Mouse (Mus musculus) kidney, postnatal 0 days (tissue): ENCODE data around the gene Fam83f. TPM values are rescaled to one million over a fixed set of nuclear protein-coding genes. Genes with fewer than 3 reads are reported as not detected.

Experiments used
- ATAC-seq: fragments of 200-750 bp; cut with Nextera tagmentation; replicated peaks from 2 replicates; pipeline ENCODE4 v1.8.0; 2017; ENCODE audit warnings: low read depth, moderate number of reproducible peaks, moderate TSS enrichment, moderate library complexity; ENCODE audit not compliant: low FRiP score
- DNase-seq: peaks from one replicate; pipeline ENCODE4 v3.0.0-alpha.2; 2016; ENCODE audit warnings: low spot score
- H3K27ac ChIP-seq: fragments of 300-500 bp; sonication (generic); 2 replicates; pipeline ENCODE4 v1.5.1; 2014; ENCODE audit warnings: mild to moderate bottlenecking
- H3K27me3 ChIP-seq: fragments of 300-500 bp; sonication (generic); 2 replicates; pipeline ENCODE4 v1.6.1; 2014; ENCODE audit warnings: low read length, mixed read lengths; ENCODE audit not compliant: insufficient read depth
- H3K36me3 ChIP-seq: fragments of 300-500 bp; sonication (generic); 2 replicates; pipeline ENCODE4 v1.6.1; 2014; ENCODE audit warnings: low read length, mixed read lengths; ENCODE audit not compliant: insufficient read depth
- H3K4me1 ChIP-seq: fragments of 300-500 bp; sonication (generic); replicated peaks from 2 replicates; pipeline ENCODE4 v1.6.1; 2014; ENCODE audit warnings: antibody characterized with exemption, low read length, mixed read lengths; ENCODE audit not compliant: insufficient read depth
- H3K4me2 ChIP-seq: fragments of 300-500 bp; sonication (generic); 2 replicates; pipeline ENCODE4 v1.6.1; 2014; ENCODE audit warnings: mild to moderate bottlenecking, low read length, moderate library complexity, mixed read lengths
- H3K4me3 ChIP-seq: fragments of 300-500 bp; sonication (generic); replicated peaks from 2 replicates; pipeline ENCODE4 v1.5.1; 2014; ENCODE audit warnings: low read depth, low read length
- H3K9ac ChIP-seq: fragments of 300-500 bp; sonication (generic); 2 replicates; pipeline ENCODE4 v1.6.1; 2014; ENCODE audit warnings: low read depth, low read length
- H3K9me3 ChIP-seq: fragments of 300-500 bp; sonication (generic); replicated peaks from 2 replicates; pipeline ENCODE4 v1.6.1; 2016; ENCODE audit warnings: low read length, inconsistent platforms, mixed read lengths
- CTCF ChIP-seq: IDR thresholded peaks from 2 replicates; pipeline ENCODE4 v1.5.1; 2016; ENCODE audit warnings: antibody characterized with exemption, low read depth, mild to moderate bottlenecking, moderate library complexity
- WGBS: fragments of 180-500 bp; shearing (Covaris S2); extraction: QIAGEN DNeasy Blood & Tissue Kit; methylation state at CpG from one replicate; pipeline ENCODE4 v1.1.7; 2014; 5-methylcytosine and 5-hydroxymethylcytosine counted together
- microRNA-seq: library from miRNA; unstranded; fragments of <30 nt; microRNA quantifications from one replicate; pipeline ENCODE4, GENCODE M21; 2016
- polyA plus RNA-seq: library from polyadenylated mRNA; unstranded; fragments of >200 nt; fragmentation: Nextera tagmentation; extraction: Ambion mirVana; gene quantifications from 2 replicates; pipeline ENCODE4 v1.2.1, GENCODE M21; 2015

Fam83f gene
- polyA plus RNA-seq, 1 experiment from 2014 or later = 6.1 TPM

DNA sequence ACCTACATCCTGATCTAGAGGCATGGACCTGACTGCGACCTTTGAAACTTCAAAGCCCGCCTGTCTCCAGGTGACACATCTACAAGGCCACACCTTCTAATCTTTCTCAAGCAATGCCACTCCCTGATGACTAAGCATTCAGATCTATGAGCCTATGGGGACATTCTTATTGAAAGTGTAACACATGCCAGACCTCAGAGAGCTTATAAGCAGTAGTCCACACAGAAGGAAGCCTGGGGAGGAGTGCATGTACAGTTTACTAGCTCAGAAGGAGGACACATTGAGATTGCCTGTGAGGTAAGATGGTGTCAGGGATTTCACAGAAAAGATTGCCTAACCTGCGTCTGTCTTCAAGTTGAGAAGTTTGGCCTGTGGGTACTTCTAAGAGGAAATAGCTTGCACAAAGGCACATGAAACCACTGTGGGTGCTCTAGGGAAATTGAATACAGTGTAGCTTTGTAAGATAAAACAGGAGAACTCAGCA lies 71.4 kb downstream of the Fam83f start:
- H3K9ac ChIP-seq = no peak overlapping the region
- TF ChIP-seq CTCF = no peak
- no peaks in the 10 kb centered on the region for H3K36me3 ChIP-seq
- H3K27me3 ChIP-seq = no peaks in the 10 kb centered on the region
- no peak overlapping the region for H3K4me2 ChIP-seq
- H3K9me3 ChIP-seq = no peaks in the 10 kb centered on the region
- no peak overlapping the region for H3K27ac ChIP-seq
- H3K4me3 ChIP-seq = no peak overlapping the region
- DNase-seq (no peak), ATAC-seq (no peak)
- WGBS = 90% methylated on average over 3 of the region's 3 CpGs
- no peaks in the 10 kb centered on the region for H3K4me1 ChIP-seq

DNA sequence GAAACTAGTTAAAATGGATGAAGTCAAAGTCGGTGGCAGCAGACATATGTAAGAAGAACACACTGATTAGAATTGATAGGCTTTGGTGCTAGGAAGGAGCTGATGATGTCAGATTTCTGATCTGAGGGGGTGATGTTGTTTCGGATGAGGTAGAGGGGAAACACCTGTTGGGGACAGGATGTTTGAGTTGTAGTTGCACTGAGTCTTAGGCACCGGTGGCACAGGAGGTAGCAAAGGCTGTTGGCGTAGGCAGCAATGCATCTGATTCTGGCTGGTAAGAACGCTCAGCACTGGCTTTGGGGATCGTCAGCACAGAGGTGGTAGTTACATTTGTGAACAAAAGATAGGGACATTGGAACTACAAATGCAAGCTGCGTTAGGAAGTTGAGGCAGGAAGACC lies 72.0 kb downstream of the Fam83f start:
- no peaks in the 10 kb centered on the region for H3K36me3 ChIP-seq
- no peaks in the 10 kb centered on the region for H3K27me3 ChIP-seq
- no peaks in the 10 kb centered on the region for H3K9me3 ChIP-seq
- no peak for DNase-seq
- no peak for ATAC-seq
- no peak overlapping the region for H3K27ac ChIP-seq
- WGBS = 88% methylated on average over 7 of the region's 7 CpGs
- no peak for TF ChIP-seq CTCF
- H3K9ac ChIP-seq = no peak overlapping the region
- H3K4me1 ChIP-seq = no peaks in the 10 kb centered on the region
- H3K4me3 ChIP-seq = no peak overlapping the region
- H3K4me2 ChIP-seq = no peak overlapping the region

DNA sequence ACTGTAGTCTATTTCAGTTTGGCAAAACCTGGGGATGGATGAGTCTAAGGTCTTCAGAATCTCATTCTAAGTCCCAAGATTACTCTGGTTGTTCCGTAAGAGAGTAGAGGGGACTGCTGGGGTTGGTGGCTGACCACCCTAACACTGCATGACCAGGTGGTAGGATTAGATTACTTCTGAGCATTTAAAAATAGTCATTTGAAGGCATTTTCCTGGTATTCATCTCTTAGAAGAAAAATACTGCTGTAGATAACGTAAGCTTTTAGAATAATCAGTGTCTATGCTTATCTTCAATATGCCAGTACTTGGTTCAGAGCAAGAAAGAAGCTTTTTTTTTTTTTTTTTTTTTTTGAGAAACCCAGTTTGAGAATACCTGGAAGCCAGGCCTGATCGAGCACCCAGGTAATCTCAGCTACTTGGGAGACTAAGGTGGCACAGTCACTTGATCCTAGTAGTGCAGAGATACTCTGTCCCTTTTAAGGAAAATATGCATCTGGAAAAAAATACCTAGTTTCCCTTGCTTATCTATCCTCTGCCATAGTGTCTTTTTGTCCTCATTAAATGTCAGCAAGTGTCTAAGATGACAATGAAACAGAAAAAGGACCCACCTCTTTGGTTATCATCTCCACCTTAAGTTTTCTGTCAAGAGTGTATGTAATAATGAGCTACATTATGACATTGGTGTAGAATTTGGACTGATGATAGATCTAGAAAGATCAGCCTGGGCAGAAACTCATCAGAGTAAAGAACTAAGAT lies 73.2 kb downstream of the Fam83f start:
- Histone ChIP-seq H3K27me3 (no peaks in the 10 kb centered on the region), H3K27ac (no peak overlapping the region), H3K9ac (no peak overlapping the region), H3K36me3 (no peaks in the 10 kb centered on the region), H3K4me2 (no peak overlapping the region), H3K4me1 (no peaks in the 10 kb centered on the region), H3K9me3 (no peaks in the 10 kb centered on the region), H3K4me3 (no peak overlapping the region)
- ATAC-seq = no peak
- DNase-seq = no peak
- WGBS = 84% methylated on average over 3 of the region's 3 CpGs
- no peak for TF ChIP-seq CTCF

DNA sequence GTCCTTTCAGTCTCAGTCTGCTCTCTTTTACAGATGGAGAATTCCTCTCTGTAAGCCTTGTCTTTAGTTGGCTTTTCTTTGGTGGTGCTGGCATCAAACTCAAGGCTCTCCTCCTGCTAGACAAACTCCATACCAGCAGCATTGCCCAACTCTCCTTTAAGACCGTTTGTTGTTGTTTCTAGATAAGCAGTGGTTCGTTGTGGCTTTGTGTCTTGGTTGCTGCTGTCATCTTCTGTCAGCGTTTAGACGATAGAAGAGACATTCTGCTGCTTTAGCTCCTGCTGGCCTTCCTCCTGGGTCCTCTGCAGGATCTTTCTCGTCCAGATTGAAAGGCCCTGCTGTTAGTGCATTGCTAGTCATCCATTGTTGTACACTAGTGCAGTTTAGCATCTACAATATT lies 77.3 kb downstream of the Fam83f start:
- Histone ChIP-seq H3K4me1 (no peaks in the 10 kb centered on the region), H3K9ac (no peak overlapping the region), H3K9me3 (no peaks in the 10 kb centered on the region), H3K4me2 (no peak overlapping the region), H3K27me3 (no peaks in the 10 kb centered on the region), H3K4me3 (no peak overlapping the region), H3K36me3 (no peaks in the 10 kb centered on the region), H3K27ac (no peak overlapping the region)
- TF ChIP-seq CTCF = no peak
- no peak for ATAC-seq
- WGBS = 84% methylated on average over 5 of the region's 5 CpGs
- no peak for DNase-seq

Small RNA genes lying within 50 kb of the gene (microRNA-seq; reads per million reads assigned to microRNA genes)
- not detected for gene Mir6957

Other genes with a start within 250 kb of the Fam83f start
- gene Enthd1, start 106.7 kb upstream of the Fam83f start, polyA plus RNA-seq = not detected in 2 replicates
- gene Grap2, start 99.3 kb upstream of the Fam83f start, polyA plus RNA-seq = 0.09 and 0.18 TPM in 2 replicates
- 11.2 and 15.4 TPM in 2 replicates for gene Tnrc6b, start 39.5 kb downstream of the Fam83f start, polyA plus RNA-seq